Mouse (Mus musculus) CH12.LX (cell line): ENCODE data around the gene Areg.

Experiments
- BHLHE40 ChIP-seq: IDR thresholded peaks from 2 replicates; pipeline ENCODE4 v1.6.1; 2011; ENCODE audit warnings: mild to moderate bottlenecking, low read depth, low read length, improper control_type of control experiment
- CTCF ChIP-seq, 2 experiments: IDR thresholded peaks in 1 of 2; conservative IDR thresholded peaks in 1 of 2; 2 replicates each; pipeline ENCODE4 v1.5.1; 2011 to 2012; ENCODE audit warnings: low read depth in 2 of 2, low read length in 2 of 2, improper control_type of control experiment in 1 of 2, inconsistent platforms in 1 of 2, mild to moderate bottlenecking in 1 of 2, moderate library complexity in 1 of 2
- EP300 ChIP-seq: IDR thresholded peaks from 2 replicates; pipeline ENCODE4 v1.6.1; 2011; ENCODE audit warnings: low read length, improper control_type of control experiment
- IRF4 ChIP-seq: IDR thresholded peaks from 2 replicates; pipeline ENCODE4 v1.6.1; 2014; ENCODE audit warnings: low read depth, mild to moderate bottlenecking, inconsistent platforms, low read length, improper control_type of control experiment
- MAFK ChIP-seq: IDR thresholded peaks from 2 replicates; pipeline ENCODE4 v1.6.1; 2011; ENCODE audit warnings: low read length, improper control_type of control experiment; ENCODE audit not compliant: insufficient replicate concordance
- MAX ChIP-seq: IDR thresholded peaks from 2 replicates; pipeline ENCODE4 v1.6.1; 2011; ENCODE audit warnings: low read length, improper control_type of control experiment
- MAZ ChIP-seq: IDR thresholded peaks from 2 replicates; pipeline ENCODE4 v1.6.1; 2012; ENCODE audit warnings: low read depth, mild to moderate bottlenecking, inconsistent platforms, low read length, improper control_type of control experiment, moderate library complexity
- MXI1 ChIP-seq: IDR thresholded peaks from 2 replicates; pipeline ENCODE4 v1.6.1; 2011; ENCODE audit warnings: mild to moderate bottlenecking, low read depth, low read length, improper control_type of control experiment
- PAX5 ChIP-seq: IDR thresholded peaks from 2 replicates; pipeline ENCODE4 v1.6.1; 2012; ENCODE audit warnings: low read length, inconsistent platforms, mixed read lengths
- POLR2A ChIP-seq: IDR thresholded peaks from 2 replicates; pipeline ENCODE4 v1.6.1; 2011; ENCODE audit warnings: low read depth, mild to moderate bottlenecking, improper control_type of control experiment, low read length
- RCOR1 ChIP-seq: conservative IDR thresholded peaks from 2 replicates; pipeline ENCODE4 v1.6.1; 2012; ENCODE audit warnings: low read depth, mild to moderate bottlenecking, inconsistent platforms, low read length, improper control_type of control experiment
- UBTF ChIP-seq: IDR thresholded peaks from 2 replicates; pipeline ENCODE4 v1.6.1; 2012; ENCODE audit warnings: low read depth, mild to moderate bottlenecking, inconsistent platforms, low read length, improper control_type of control experiment, moderate library complexity
- USF1 ChIP-seq: IDR thresholded peaks from 2 replicates; pipeline ENCODE4 v1.6.1; 2014; ENCODE audit warnings: low read depth, mild to moderate bottlenecking, inconsistent platforms, low read length, improper control_type of control experiment
- USF2 ChIP-seq: conservative IDR thresholded peaks from 2 replicates; pipeline ENCODE4 v1.6.1; 2011; ENCODE audit warnings: low read depth, low read length, improper control_type of control experiment

DNA sequence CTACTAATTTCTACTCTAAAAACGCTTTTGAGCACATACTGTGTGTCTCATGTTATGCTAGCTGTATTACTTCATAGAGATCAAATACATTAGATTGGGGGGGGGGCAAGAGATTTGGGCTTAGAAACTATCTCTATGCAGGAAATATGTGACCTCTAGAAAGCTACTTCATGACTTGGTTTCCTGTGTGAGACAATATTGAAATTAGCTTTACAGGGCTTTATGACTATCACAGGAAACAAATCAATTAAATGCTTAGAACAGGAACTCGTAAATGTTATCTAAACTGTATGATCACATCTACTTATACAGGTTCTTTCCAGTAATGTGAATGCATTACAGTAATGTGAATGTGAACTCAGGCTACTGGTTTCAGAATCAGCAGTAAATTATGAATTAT is 15.3 kb upstream of the Areg start:
- TF ChIP-seq CTCF (conservative IDR thresholded peaks at IDR 0.05 in 1 of 2, IDR thresholded peaks at IDR 0.05 in 1 of 2; ENCODE audit: low read depth in 2 of 2, low read length in 2 of 2) (no peak), BHLHE40 (no peak), UBTF (no peak), MXI1 (no peak), IRF4 (no peak), PAX5 (no peak), EP300 (no peak), RCOR1 (no peak), MAFK (no peak), USF2 (no peak), MAZ (no peak), MAX (no peak), USF1 (no peak), POLR2A (no peak)
